Comparison of ENCODE assay signal across 9 mouse cellular contexts in genomic region chr5:139381586-139382513, GRCm38 (mm10). TPM values are rescaled to one million over a fixed set of nuclear protein-coding genes. Genes with fewer than 3 reads are reported as not detected.
A peak's percentile ranks its signal among the peaks of the same experiment; 100 is the strongest.
DNase-seq lines count a peak whose midpoint lies in the region; ATAC-seq and TF ChIP-seq lines count a peak whose summit lies in the region.
"Had no signal": no experiment of that assay in that cellular context is flagged by ENCODE, and none has a peak within 500 bp of the region (broad histone marks: within the 10 kb centered on the region; RNA-seq: fewer than 3 reads in every experiment).

No protein-coding gene starts in this region.

- peak overlapping the region; percentile 84 for H3K4me2 ChIP-seq in kidney, embryonic 16.5 days (replicated peaks; ENCODE audit: low read depth, low read length)
- H3K4me2 ChIP-seq in midbrain, postnatal 0 days (ENCODE audit: low read depth, low read length, poor library complexity, severe bottlenecking) = 0 out of 2 replicates have a peak overlapping the region, but pooled peaks have one; percentile 15

- no peak for TF ChIP-seq CTCF in midbrain, postnatal 0 days (IDR thresholded peaks at IDR 0.05)

- DNase-seq in retina, postnatal 1 day = peak; percentile 36
- DNase-seq in retina, embryonic 14.5 days (ENCODE audit: low spot score) = no peak
- no peak for DNase-seq in midbrain, postnatal 0 days (ENCODE audit: low spot score)
- DNase-seq in ovary, postnatal 14 days (ENCODE audit: low spot score) = no peak
- DNase-seq in ovary, postnatal 36 days (ENCODE audit: low spot score) = no peak
- no peak for DNase-seq in layer of hippocampus, adult 11-12 months (ENCODE audit: low spot score)

- no peaks in the 10 kb centered on the region for H3K9me3 ChIP-seq in erythroblast, embryonic 14.5 days (ENCODE audit: control insufficient read depth, low read length)
- H3K9me3 ChIP-seq in kidney, embryonic 16.5 days (ENCODE audit: low read length) = no peaks in the 10 kb centered on the region
- no peaks in the 10 kb centered on the region for H3K9me3 ChIP-seq in midbrain, postnatal 0 days (ENCODE audit: low read length)

- peaks cover 94% of the 10 kb centered on the region for H3K4me1 ChIP-seq in erythroblast, embryonic 14.5 days (ENCODE audit: control insufficient read depth)
- peaks cover 76% of the 10 kb centered on the region for H3K4me1 ChIP-seq in kidney, embryonic 16.5 days (ENCODE audit: insufficient read depth, low read length)
- H3K4me1 ChIP-seq in midbrain, postnatal 0 days (ENCODE audit: insufficient read depth, low read length) = no peaks in the 10 kb centered on the region

- H3K9ac ChIP-seq in kidney, embryonic 16.5 days (replicated peaks; ENCODE audit: low read length) = peak overlapping the region; percentile 29
- H3K9ac ChIP-seq in midbrain, postnatal 0 days (replicated peaks; ENCODE audit: low read length, poor library complexity, severe bottlenecking) = no peak overlapping the region

- H3K4me3 ChIP-seq in erythroblast, embryonic 14.5 days (replicated peaks) = peak overlapping the region; percentile 64
- H3K4me3 ChIP-seq in kidney, embryonic 16.5 days (ENCODE audit: low read length) = peak overlapping the region; percentile 76; the same call in 1 of the 2 replicates
- no peak overlapping the region for H3K4me3 ChIP-seq in midbrain, postnatal 0 days (ENCODE audit: low read depth, low read length)

- no peak for ATAC-seq in kidney, embryonic 16.5 days (ENCODE audit: low FRiP score, low TSS enrichment)
- ATAC-seq in midbrain, postnatal 0 days (ENCODE audit: low FRiP score) = no peak

- H3K27ac ChIP-seq in kidney, embryonic 16.5 days (ENCODE audit: low read length) = peak overlapping the region; percentile 66
- peak overlapping the region; percentile 38 for H3K27ac ChIP-seq in midbrain, postnatal 0 days (ENCODE audit: low read depth, low read length)

- peaks cover 51% of the 10 kb centered on the region for H3K36me3 ChIP-seq in erythroblast, embryonic 14.5 days (ENCODE audit: control insufficient read depth)
- H3K36me3 ChIP-seq in kidney, embryonic 16.5 days (ENCODE audit: insufficient read depth, low read length) = no peaks in the 10 kb centered on the region
- peaks cover 4% of the 10 kb centered on the region; the same call in 1 of the 2 replicates for H3K36me3 ChIP-seq in midbrain, postnatal 0 days (ENCODE audit: insufficient read depth, low read length)

- H3K27me3 ChIP-seq in erythroblast, embryonic 14.5 days (ENCODE audit: control insufficient read depth) = no peaks in the 10 kb centered on the region
- H3K27me3 ChIP-seq in kidney, embryonic 16.5 days (ENCODE audit: insufficient read depth, low read length) = no peaks in the 10 kb centered on the region
- H3K27me3 ChIP-seq in midbrain, postnatal 0 days (ENCODE audit: insufficient read depth, low read length) = no peaks in the 10 kb centered on the region

- 75% methylated on average over 17 of the region's 18 CpGs for WGBS in kidney, embryonic 16.5 days
- WGBS in midbrain, postnatal 0 days = 85% methylated on average over 18 of the region's 18 CpGs

RNA-seq across cellular contexts. Expression of gene Gpr146, which starts 4.4 kb away (rescaled TPM):
- 8.1 and 9.7 TPM in 2 replicates for polyA plus RNA-seq in erythroblast, embryonic 14.5 days (2012)
- polyA plus RNA-seq in kidney, embryonic 16.5 days (2015; fragmentation: Nextera tagmentation; extraction: Ambion mirVana) = 6.6 and 6.7 TPM in 2 replicates
- 4.1 and 5.6 TPM in 2 replicates for total RNA-seq in midbrain, postnatal 0 days (2014; rRNA removed)
- 3.0 and 3.9 TPM in 2 replicates for polyA plus RNA-seq in midbrain, postnatal 0 days (2015; fragmentation: Nextera tagmentation; extraction: Ambion mirVana)

RNA-seq across cellular contexts. Expression of gene C130050O18Rik, which starts 23.2 kb away (rescaled TPM):
- not detected in 2 replicates for polyA plus RNA-seq in erythroblast, embryonic 14.5 days (2012)
- 0.60 and 0.92 TPM in 2 replicates for polyA plus RNA-seq in kidney, embryonic 16.5 days (2015; fragmentation: Nextera tagmentation; extraction: Ambion mirVana)
- total RNA-seq in midbrain, postnatal 0 days (2014; rRNA removed) = 0.19 TPM in 1 of 2 replicates, not detected in the other
- 0.17 TPM in 1 of 2 replicates, not detected in the other for polyA plus RNA-seq in midbrain, postnatal 0 days (2015; fragmentation: Nextera tagmentation; extraction: Ambion mirVana)

RNA-seq across cellular contexts. Expression of gene Cyp2w1, which starts 29.4 kb away (rescaled TPM):
- 0.02 and 0.06 TPM in 2 replicates for polyA plus RNA-seq in erythroblast, embryonic 14.5 days (2012)
- not detected in 2 replicates for polyA plus RNA-seq in kidney, embryonic 16.5 days (2015; fragmentation: Nextera tagmentation; extraction: Ambion mirVana)
- total RNA-seq in midbrain, postnatal 0 days (2014; rRNA removed) = not detected in 2 replicates
- polyA plus RNA-seq in midbrain, postnatal 0 days (2015; fragmentation: Nextera tagmentation; extraction: Ambion mirVana) = not detected in 2 replicates
- total RNA-seq: common myeloid progenitor, adult 5-6 weeks had no signal

RNA-seq across cellular contexts. Expression of gene Cox19, which starts 30.6 kb away (rescaled TPM):
- polyA plus RNA-seq in erythroblast, embryonic 14.5 days (2012) = 5.5 and 10.5 TPM in 2 replicates
- 99.3 and 104 TPM in 2 replicates for polyA plus RNA-seq in kidney, embryonic 16.5 days (2015; fragmentation: Nextera tagmentation; extraction: Ambion mirVana)
- 95.5 and 98.5 TPM in 2 replicates for total RNA-seq in midbrain, postnatal 0 days (2014; rRNA removed)
- 79.4 and 90.0 TPM in 2 replicates for polyA plus RNA-seq in midbrain, postnatal 0 days (2015; fragmentation: Nextera tagmentation; extraction: Ambion mirVana)

RNA-seq across cellular contexts. Expression of gene Gper1, which starts 41.1 kb away (rescaled TPM):
- not detected in 2 replicates for polyA plus RNA-seq in erythroblast, embryonic 14.5 days (2012)
- polyA plus RNA-seq in kidney, embryonic 16.5 days (2015; fragmentation: Nextera tagmentation; extraction: Ambion mirVana) = 6.8 and 8.0 TPM in 2 replicates
- 5.8 and 8.9 TPM in 2 replicates for total RNA-seq in midbrain, postnatal 0 days (2014; rRNA removed)
- 5.8 and 7.1 TPM in 2 replicates for polyA plus RNA-seq in midbrain, postnatal 0 days (2015; fragmentation: Nextera tagmentation; extraction: Ambion mirVana)
- total RNA-seq: common myeloid progenitor, adult 5-6 weeks had no signal
